Mouse (Mus musculus): ENCODE measurements around the gene Psme3.
A peak's percentile ranks its signal among the peaks of the same experiment; 100 is the strongest.
"Not testable (repeated sequence)": the region's sequence is repeated elsewhere in the genome, so short reads cannot be mapped to it uniquely, and the experiment has no call there.

Gene Psme3

DNA sequence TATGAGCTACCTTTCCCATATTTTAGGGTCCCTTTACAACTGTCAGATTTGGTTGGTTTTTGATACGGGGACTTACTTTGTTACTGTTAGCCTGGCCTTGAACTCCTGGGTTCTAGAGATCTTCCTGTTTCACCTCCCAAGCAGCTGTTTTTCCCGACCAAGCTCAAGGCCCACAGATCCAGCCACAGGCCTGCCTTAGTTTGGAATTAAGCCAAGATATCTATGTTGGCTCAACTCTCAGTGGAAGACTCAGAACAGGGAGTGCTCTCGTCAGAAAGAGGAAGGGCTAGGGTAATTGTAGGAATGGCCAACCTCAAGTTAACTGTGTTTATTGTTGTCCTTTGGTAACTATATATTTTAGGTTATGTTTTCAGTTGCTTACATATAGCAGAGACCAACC lies 3.9 kb upstream of the Psme3 start:
- no peak for DNase-seq (ENCODE audit: low read depth, low spot score)

DNA sequence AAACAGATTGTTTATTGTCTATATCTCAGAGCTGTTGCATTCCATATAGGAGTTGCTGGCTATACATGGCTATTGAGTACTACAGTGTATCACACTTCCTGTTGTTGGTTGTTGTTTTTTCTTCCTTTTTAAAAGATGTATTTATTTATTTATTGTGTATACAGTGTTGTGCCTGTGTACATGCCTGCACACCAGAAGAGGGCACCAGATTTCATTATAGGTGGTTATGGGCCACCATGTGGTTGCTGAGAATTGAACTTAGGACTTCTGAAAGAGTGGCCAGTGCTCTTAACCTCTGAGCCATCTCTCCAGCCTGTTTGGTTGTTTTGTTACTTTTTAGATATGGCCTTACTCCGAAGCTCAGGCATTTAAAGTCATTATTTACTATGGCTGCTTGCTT lies 1.4 kb upstream of the Psme3 start:
- no peak for DNase-seq (ENCODE audit: low read depth, low spot score)

DNA sequence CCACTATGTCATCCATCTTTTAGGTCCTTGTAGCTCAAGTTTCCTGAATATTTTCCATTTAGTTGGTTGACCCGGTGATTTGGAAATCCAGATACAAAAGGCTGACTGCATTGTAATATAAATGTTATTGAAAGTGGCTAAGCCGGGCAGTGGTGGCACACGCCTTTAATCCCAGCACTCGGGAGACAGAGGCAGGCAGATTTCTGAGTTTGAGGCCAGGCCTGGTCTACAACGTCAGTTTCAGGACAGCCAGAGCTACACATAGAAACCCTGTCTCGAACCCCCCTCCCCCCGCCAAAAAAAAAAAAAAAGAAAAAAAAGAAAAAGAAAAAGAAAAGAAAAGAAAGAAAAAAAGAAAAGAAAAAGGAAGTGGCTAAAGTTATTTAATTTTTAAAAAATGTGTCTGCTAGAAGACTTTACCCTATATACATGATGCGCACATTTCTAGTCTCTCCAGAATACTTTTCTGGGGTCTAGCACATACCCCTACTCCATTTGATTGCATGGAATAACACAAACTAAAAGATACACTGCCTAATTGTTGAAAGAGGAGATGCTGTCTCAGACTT lies 847 bp upstream of the Psme3 start:
- DNase-seq (ENCODE audit: low read depth, low spot score) = no peak

DNA sequence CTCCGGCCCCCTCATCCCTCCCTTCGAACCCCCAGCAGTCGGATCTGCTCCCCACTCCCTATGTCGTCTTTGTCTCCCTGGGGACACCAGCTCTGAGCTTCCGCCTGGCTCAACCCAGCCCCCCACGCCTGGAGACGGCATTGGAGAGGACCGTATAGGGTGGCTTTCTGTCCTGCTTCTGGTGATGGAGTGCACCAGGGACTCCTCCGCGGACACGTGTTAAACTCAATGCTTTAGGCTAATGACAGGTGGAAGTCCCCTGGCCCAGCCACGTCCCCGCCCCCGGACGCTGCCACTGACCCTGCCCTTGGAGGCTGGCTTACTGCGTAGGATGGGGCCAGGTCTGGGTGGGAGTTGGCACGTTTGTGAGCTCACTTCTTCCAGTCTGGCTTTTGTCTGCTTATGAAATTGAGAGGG lies 496 bp downstream of the Psme3 start:
- DNase-seq (ENCODE audit: low read depth, low spot score) = peak; percentile 29

DNA sequence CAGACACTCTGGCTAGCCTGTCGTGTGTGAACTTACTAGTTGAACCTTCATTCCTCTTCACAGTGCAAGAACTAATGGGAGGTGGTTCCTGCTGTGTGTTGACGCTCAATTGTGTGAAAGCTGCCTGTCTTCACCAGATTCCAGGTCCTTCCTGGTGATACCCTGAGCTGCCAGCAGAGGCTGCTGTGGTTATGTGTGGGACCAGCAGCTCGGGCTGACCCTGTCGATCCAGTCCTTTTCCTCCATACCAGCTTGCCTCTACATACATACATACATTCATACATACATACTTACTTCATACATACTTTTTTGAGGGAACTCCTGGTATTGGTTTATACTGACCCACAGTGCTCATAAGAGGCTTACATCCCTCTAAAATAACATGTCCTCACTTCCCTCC lies 7.6 kb downstream of the Psme3 start:
- DNase-seq (ENCODE audit: low read depth, low spot score) = peak; percentile 86

DNA sequence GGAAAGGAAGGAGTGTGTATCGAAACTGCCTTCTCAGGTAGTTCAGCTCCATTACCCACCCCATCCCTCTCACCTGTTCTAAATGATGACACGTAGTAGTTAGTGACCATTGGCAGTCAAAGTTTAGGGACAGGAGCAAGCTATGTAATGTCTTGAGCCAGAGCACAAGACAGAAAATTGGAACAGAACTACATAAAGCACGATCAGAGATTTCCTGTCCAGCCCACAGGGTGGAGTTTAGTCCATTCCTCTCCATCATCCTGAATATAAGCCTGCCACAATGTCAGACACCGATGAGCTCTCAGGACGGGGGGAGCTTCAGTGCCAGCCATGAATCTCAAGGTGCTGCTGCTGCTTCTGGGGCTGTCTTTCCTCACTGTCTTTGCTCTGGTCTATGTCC lies 8.8 kb downstream of the Psme3 start, which contains the start of gene Aoc2:
Aoc2 (plus strand) TSS at position 301 of the 400 bp plus-strand sequence.
- no peak for DNase-seq (ENCODE audit: low read depth, low spot score)

DNA sequence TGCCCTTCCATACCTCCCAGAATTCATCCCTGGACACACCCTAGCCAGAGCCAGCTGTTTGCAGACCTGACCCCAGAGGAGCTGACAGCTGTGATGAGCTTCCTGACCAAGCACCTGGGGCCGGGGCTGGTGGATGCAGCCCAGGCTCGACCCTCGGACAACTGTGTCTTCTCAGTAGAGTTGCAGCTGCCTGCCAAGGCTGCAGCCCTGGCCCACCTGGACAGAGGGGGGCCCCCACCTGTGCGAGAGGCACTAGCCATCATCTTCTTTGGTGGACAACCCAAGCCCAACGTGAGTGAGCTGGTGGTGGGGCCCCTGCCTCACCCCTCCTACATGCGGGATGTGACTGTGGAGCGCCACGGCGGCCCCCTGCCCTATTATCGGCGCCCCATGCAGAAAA lies 9.2 kb downstream of the Psme3 start:
- DNase-seq (ENCODE audit: low read depth, low spot score) = not testable (repeated sequence)

DNA sequence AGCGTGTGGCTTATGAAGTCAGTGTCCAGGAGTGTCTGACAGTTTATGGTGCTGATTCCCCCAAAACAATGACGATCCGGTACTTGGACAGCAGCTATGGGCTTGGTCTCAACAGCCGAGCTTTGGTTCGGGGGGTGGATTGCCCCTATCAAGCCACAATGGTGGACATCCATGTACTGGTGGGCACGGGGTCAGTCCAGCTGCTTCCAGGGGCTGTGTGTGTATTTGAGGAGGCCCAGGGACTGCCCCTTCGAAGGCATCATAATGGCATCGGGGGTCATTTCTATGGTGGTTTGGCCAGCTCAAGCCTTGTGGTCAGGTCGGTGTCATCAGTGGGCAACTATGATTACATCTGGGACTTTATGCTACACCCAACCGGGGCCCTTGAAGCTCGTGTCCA lies 10.1 kb downstream of the Psme3 start:
- DNase-seq (ENCODE audit: low read depth, low spot score) = no peak

DNA sequence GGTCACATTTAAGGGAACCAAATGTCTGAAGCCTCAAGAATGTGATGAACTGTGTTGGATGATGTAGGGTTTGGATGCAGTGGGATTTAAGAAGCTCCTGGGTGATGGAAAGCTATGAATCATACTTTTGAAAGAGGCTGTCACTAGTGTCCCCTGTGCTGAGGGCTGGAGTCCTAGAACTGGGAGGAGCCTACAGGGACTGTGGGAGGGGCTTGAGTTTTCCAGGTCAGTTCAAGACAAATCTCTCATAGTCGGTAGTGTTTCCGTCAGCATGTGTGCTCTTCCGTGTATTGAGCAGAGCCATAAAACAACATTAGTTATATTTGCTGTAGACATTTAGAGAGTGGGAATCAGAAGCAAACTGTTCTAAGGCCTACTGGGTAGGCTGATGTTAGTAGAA lies 11.3 kb downstream of the Psme3 start:
- DNase-seq (ENCODE audit: low read depth, low spot score) = peak; percentile 39

DNA sequence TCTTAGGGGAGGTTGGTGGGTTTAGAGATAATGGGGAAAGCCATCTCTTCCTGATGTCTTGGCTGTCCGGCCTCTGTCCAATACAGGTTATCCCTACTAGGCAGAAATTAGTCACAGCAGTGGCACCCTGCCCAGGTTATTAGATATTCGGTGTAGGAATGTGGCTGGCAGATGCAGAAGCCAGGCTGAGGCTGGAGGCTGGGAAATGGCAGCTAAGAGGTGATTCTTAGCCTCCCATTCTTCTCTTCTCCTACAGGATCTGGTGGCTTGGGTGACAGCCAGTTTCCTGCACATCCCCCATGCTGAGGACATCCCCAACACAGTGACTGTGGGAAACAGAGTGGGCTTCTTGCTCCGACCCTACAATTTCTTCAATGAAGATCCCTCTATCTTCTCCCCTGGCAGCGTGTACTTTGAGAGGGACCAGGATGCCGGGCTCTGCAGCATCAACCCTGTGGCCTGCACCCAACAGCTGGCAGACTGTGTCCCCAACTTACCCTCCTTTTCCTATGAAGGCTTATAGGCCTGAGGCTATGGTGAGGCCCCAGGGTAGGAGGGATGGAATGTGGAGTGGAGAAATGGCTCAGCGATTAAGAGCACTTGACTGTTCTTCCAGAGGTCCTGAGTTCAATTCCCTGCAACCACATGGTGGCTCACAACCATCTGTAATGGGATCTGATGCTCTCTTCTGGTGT lies 13.1 kb downstream of the Psme3 start:
- no peak for DNase-seq (ENCODE audit: low read depth, low spot score)

DNA sequence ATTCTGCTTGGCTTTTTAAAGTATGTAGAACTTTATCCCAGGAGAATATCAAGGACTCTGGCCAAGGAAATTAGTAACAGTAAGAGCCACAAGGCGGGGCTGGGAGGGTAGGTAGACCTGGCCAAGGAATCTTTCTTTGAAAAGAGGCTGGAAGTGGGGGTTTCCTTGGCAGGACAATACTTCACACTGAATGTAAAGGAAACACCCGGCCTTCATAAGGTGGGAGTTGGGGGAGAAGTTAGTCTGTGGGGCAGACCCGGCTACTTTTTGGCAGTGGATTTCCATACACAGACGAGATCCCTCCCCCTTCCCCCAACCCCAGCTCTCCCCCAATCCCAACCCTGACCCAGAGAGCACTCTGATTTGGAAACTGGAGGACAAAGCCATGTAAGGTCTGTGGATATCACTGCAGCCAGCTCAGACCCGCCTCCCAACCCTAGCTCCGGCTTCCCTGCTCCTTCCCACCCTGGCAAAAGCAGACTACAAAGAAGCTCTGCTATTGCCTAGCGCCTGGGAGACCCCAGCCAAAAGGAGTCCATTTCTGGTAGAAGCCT lies 14.4 kb downstream of the Psme3 start, which contains the start of gene Aoc3:
Aoc3 (plus strand) TSS at position 235 of the 554 bp plus-strand sequence.
- no peak for DNase-seq (ENCODE audit: low read depth, low spot score)

DNA sequence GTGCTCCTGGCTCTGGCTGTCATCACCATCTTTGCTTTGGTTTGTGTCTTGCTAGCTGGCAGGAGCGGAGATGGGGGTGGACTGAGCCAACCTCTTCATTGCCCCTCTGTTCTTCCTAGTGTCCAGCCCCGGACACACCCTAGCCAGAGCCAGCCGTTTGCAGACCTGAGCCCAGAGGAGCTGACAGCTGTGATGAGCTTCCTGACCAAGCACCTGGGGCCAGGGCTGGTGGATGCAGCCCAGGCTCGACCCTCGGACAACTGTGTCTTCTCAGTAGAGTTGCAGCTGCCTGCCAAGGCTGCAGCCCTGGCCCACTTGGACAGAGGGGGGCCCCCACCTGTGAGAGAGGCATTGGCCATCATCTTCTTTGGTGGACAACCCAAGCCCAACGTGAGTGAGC lies 14.9 kb downstream of the Psme3 start:
- DNase-seq (ENCODE audit: low read depth, low spot score) = not testable (repeated sequence)

DNA sequence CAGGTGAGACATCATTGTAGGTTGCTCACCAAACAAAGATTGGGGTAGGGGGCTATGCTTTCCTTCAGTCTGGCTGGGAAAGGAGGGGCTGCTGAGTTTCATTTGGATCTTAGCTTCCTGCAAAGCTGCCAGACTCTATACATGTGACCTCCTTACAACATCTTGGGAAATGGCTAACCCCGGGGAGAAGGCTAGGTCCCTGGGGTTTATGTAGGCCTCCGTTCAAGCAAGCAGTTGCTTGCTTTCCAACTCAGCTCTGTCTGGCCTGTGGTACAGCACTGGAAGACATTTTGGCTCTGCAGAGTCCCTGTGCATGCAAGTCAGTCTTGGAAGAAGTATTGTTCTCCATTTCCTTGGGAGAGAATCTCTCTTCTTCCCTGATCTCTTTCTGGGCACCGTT lies 16.5 kb downstream of the Psme3 start:
- no peak for DNase-seq (ENCODE audit: low read depth, low spot score)

DNA sequence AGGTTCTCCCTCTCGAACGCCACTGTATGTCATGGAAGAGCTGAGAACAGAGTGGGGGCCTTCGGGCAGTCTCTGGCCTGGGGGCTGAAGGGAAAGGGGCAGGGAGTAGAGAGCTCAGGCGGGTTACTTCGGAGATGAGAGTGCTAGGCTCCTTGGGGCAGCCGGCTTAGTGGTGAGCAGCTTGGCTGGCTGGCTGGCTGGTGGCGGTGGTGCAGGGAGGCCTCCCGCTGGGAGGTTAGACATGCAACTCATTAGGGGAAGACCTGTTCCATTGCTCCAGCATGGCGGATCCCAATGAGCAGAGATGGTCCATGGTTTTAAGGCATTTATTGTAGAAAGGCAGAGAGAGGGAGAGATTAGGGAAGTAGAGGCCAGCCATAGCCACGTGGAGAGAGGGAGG lies 18.0 kb downstream of the Psme3 start:
- DNase-seq (ENCODE audit: low read depth, low spot score) = peak; percentile 81

DNA sequence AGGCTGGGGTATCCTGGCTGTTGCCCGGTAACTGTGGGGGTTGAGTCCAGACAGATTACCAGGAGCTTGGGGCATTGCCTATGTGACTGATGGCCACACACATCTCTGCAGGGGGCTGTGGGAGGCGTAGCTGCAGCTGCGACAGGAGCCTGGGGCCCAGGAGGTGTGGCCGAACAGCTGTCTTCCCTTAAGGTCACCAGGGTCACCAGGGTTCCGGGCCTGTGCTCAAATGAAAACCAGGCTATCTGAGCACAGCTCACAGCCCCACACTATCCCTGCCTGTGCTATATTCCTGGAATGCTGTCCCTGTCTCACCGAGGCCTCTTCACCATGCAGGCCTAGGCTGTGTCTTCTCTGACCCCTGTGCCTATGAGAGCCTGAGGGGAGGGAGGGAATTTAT lies 18.5 kb downstream of the Psme3 start:
- peak; percentile 83 for DNase-seq (ENCODE audit: low read depth, low spot score)

DNA sequence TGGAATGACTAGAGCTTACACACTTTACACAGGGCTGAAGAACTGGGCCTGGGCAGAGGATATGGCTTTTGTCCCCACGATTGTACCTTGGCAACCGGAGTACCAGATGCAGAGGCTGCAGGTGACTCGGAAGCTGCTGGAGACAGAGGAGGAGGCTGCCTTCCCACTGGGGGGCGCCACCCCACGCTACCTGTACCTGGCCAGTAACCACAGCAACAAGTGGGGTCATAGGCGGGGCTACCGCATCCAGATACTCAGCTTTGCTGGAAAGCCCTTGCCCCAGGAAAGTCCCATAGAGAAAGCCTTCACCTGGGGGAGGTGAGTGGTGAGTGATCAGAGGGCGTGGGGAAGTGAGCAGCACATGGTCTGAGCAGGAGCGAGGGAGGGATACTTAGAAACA lies 19.7 kb downstream of the Psme3 start:
- DNase-seq (ENCODE audit: low read depth, low spot score) = peak; percentile 43

DNA sequence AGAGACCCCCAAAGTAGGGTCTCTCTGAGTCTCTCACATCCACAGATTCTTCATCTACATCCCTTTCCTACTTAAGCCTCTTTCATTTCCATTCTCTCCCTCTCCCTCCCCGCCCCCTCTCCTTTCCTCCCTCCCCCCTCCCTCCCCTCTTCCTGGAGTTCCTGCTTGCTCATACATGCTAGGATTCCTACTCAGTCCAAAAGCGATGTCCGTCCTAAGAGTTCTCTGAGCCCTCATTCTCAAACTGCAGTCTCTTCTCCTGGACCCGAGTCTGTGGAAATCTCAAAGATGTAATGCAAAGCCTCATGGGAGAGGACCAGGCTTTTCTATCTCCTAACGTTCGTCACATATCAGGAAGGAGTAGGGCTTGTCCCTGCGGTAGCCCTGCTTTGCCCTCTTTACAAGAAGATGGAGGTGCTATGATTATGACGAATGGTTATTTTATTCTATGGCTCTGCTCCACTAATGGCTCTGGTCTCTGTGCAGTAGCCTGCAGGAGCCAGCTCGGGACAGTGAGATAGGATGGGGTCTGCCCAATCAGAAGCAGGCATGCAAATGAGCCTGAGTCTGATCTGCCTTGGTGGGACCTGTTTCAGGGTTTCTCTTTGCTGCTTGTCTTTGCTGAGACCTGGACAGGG lies 22.2 kb downstream of the Psme3 start:
- DNase-seq (ENCODE audit: low read depth, low spot score) = peak; percentile 58

DNA sequence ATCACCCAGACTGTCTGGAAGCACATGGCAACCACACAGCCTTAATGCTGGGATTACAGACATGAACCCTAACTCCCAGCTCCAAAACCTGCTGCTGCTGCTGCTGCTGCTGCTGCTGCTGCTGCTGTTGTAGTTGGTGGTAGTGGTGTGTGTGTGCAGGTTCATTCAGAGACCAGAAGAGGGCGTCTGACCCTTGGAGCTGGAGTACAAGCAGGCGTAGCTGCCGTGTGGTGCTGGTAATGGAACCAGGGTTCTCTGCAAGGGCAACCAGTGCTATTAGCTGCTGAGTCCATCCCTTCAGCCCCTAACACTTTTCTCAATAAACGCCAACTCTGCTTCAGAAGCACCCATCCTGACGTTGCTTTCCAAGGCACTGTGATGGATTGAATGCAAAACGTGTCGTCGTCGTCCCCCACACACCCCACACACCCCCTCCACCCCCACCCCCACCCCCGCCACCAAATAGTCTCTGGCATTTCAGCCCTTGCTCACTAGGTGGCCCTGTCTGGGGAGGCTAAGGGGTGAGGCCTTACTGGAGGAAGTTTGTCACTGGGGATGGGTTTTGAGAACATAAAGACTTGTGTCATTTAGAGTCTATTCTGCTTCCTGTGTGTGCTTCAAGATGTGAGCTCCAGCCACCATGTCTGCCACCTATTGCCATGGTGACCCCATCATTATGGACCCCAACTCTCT lies 31.2 kb downstream of the Psme3 start:
- peak; percentile 91 for DNase-seq (ENCODE audit: low read depth, low spot score)

DNA sequence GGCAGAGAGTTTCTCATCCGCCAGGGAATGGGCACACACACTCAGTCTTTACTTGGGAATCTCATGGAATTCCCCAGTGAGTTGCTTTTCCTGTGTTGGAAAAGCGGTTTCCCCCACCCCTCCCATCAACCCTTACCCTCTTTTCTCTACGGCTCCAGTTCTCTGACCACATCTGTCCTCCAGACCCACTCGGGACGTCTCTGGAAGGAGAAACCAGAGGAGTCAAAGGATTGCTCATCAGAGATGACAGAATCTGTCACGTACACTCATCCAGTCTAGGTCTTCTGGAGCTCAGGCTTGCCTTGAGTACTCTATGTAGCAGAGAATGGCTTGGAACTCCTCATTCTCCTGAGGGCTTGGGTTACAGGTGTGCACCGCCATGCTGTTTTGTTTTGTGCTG lies 32.8 kb downstream of the Psme3 start:
- no peak for DNase-seq (ENCODE audit: low read depth, low spot score)

DNA sequence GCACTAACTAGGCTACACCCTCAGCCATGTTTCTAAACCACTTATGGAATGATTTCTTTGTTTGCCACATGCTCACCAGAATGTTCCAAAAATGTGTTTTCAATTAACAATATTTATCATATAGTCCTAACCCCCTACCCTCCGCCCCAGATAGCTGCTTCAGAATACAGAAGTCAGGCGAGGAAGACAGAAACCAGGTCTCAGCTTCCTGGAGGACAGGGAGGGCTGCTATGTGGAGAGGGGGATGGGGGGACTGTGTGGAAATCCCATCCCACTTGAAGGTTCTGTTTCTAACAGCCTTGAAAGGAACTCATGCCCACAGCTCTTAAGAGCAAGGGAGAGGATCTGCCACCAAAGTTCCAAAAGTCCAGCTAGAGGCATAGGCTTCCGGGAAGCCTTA lies 33.2 kb downstream of the Psme3 start:
- DNase-seq (ENCODE audit: low read depth, low spot score) = no peak

DNA sequence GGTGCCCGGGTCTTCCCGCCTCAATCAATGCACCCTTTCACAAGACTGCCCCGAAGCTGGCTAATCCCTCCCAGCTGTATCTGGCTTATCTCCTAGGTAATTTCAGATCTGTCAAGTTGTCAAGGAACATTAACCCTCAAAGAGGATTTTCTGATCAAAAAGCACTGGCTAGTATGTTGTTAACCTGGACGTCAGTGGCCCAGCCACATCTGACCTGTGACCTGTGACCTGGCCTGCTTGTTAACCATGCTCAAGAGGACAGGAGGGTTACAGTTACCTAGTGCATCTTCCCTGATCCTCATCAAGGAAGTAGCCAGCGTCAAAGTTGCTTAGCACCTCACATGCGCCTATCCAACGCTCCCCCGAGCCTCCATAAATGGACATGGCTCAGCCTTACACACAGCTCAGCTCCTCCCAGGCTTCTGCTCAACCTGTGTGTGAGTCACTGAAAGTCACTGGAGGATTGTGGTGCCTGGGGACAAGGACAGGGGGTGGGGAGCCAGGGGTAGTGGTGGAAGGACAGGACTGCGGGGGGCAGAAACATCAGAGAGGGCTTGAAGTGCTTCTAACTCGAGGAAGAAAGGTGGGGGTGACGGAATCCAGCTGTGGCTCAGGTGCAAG lies 35.2 kb downstream of the Psme3 start:
- DNase-seq (ENCODE audit: low read depth, low spot score) = no peak

DNA sequence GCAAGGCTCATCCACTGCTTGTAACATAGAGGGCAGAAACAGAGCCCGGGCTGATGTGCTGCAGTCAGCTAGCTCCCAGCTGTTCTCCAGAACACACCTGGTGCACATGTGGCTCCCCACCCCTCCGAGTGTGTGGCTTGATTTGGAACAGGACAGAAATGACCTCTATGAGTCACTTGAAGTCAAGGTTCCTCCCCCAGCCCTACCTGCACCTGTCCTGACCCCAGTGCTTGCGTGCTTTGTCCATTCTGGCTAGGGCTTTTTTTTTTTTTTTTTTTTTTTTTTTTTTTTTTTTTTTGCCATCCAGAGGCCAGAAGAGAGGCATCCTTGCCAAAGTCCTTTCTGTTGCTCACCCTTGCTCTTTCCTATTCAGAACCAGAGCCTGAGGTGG lies 35.7 kb downstream of the Psme3 start:
- DNase-seq (ENCODE audit: low read depth, low spot score) = no peak

Measured in ZHBTc4 (cell line).